Mouse (Mus musculus) CH12.LX (cell line): ENCODE data around the gene Tmprss6. TPM values are rescaled to one million over a fixed set of nuclear protein-coding genes. Genes with fewer than 3 reads are reported as not detected.

Source experiments
- DNase-seq: peaks from one replicate; pipeline ENCODE4 v3.0.0-alpha.2; 2013; ENCODE audit errors: extremely low read depth
- H3K27ac ChIP-seq: 2 replicates; pipeline ENCODE4 v1.5.1; 2012; ENCODE audit warnings: low read depth, mild to moderate bottlenecking, control low read depth, moderate library complexity; ENCODE audit not compliant: insufficient read depth
- H3K27me3 ChIP-seq: replicated peaks from 2 replicates; pipeline ENCODE3; 2012; ENCODE audit warnings: inconsistent platforms
- H3K36me3 ChIP-seq, 2 experiments: replicated peaks in 1 of 2; 2 replicates each; pipeline versions ENCODE3 to v1.6.1; 2012; ENCODE audit warnings: inconsistent platforms in 1 of 2, low read length in 1 of 2, mild to moderate bottlenecking in 1 of 2, mixed read lengths in 1 of 2, moderate library complexity in 1 of 2; ENCODE audit not compliant: control insufficient read depth in 1 of 2, insufficient read depth in 1 of 2
- H3K4me1 ChIP-seq, 2 experiments: 2 replicates each; pipeline ENCODE4 v1.6.1; 2012; ENCODE audit warnings: inconsistent platforms in 1 of 2, moderate library complexity in 1 of 2; ENCODE audit not compliant: insufficient read depth in 2 of 2, control insufficient read depth in 1 of 2
- H3K4me2 ChIP-seq: 2 replicates; pipeline ENCODE4 v1.6.1; 2012; ENCODE audit warnings: low read depth, mild to moderate bottlenecking, control low read depth; ENCODE audit not compliant: poor library complexity, insufficient read depth, severe bottlenecking
- H3K4me3 ChIP-seq, 3 experiments: fragments of 150-350 bp in 1 of 3; sonication (generic) in 1 of 3; replicated peaks in 1 of 3; 2 replicates each; pipeline versions ENCODE3 to v1.5.1; 2011 to 2012; ENCODE audit warnings: low read depth in 2 of 3, low read length in 2 of 3, mild to moderate bottlenecking in 2 of 3, moderate library complexity in 2 of 3, control low read depth in 1 of 3, improper control_type of control experiment in 1 of 3, inconsistent platforms in 1 of 3, mixed read lengths in 1 of 3; ENCODE audit not compliant: poor library complexity in 1 of 3
- H3K79me2 ChIP-seq: replicated peaks from 2 replicates; pipeline ENCODE4 v1.6.1; 2012; ENCODE audit warnings: mild to moderate bottlenecking, moderate library complexity; ENCODE audit not compliant: control insufficient read depth, poor library complexity, insufficient read depth, severe bottlenecking; ENCODE audit errors: extremely low read depth
- H3K9ac ChIP-seq: 2 replicates; pipeline ENCODE4 v1.6.1; 2012; ENCODE audit warnings: low read depth, mild to moderate bottlenecking, control low read depth, moderate library complexity; ENCODE audit not compliant: insufficient read depth
- H3K9me3 ChIP-seq: replicated peaks from 2 replicates; pipeline ENCODE3; 2012; ENCODE audit warnings: low read length, inconsistent platforms, mixed read lengths
- CHD1 ChIP-seq: IDR thresholded peaks from 2 replicates; pipeline ENCODE4 v1.6.1; 2012; ENCODE audit warnings: low read depth, low read length, improper control_type of control experiment, inconsistent platforms
- CHD2 ChIP-seq: IDR thresholded peaks from 2 replicates; pipeline ENCODE4 v1.6.1; 2011; ENCODE audit warnings: low read length, improper control_type of control experiment
- CTCF ChIP-seq, 2 experiments: IDR thresholded peaks in 1 of 2; conservative IDR thresholded peaks in 1 of 2; 2 replicates each; pipeline ENCODE4 v1.5.1; 2011 to 2012; ENCODE audit warnings: low read depth in 2 of 2, low read length in 2 of 2, improper control_type of control experiment in 1 of 2, inconsistent platforms in 1 of 2, mild to moderate bottlenecking in 1 of 2, moderate library complexity in 1 of 2
- E2F4 ChIP-seq: IDR thresholded peaks from 2 replicates; pipeline ENCODE4 v1.6.1; 2011; ENCODE audit warnings: low read depth, low read length, improper control_type of control experiment; ENCODE audit not compliant: insufficient replicate concordance
- EP300 ChIP-seq: IDR thresholded peaks from 2 replicates; pipeline ENCODE4 v1.6.1; 2011; ENCODE audit warnings: low read length, improper control_type of control experiment
- HCFC1 ChIP-seq: IDR thresholded peaks from 2 replicates; pipeline ENCODE4 v1.6.1; 2012; ENCODE audit warnings: low read depth, mild to moderate bottlenecking, inconsistent platforms, low read length, improper control_type of control experiment
- JUN ChIP-seq: IDR thresholded peaks from 2 replicates; pipeline ENCODE4 v1.6.1; 2011; ENCODE audit warnings: low read depth, mild to moderate bottlenecking, low read length, improper control_type of control experiment, moderate library complexity; ENCODE audit not compliant: insufficient read depth
- MAFK ChIP-seq: IDR thresholded peaks from 2 replicates; pipeline ENCODE4 v1.6.1; 2011; ENCODE audit warnings: low read length, improper control_type of control experiment; ENCODE audit not compliant: insufficient replicate concordance
- MAX ChIP-seq: IDR thresholded peaks from 2 replicates; pipeline ENCODE4 v1.6.1; 2011; ENCODE audit warnings: low read length, improper control_type of control experiment
- MEF2A ChIP-seq: IDR thresholded peaks from 2 replicates; pipeline ENCODE4 v1.6.1; 2014; ENCODE audit warnings: low read depth, mild to moderate bottlenecking, inconsistent platforms, low read length, improper control_type of control experiment, borderline replicate concordance
- MYC ChIP-seq: IDR thresholded peaks from 2 replicates; pipeline ENCODE4 v1.6.1; 2011; ENCODE audit warnings: low read depth, mild to moderate bottlenecking, improper control_type of control experiment, low read length
- NRF1 ChIP-seq: IDR thresholded peaks from 2 replicates; pipeline ENCODE4 v1.6.1; 2014; ENCODE audit warnings: low read depth, mild to moderate bottlenecking, inconsistent platforms, low read length, improper control_type of control experiment, moderate library complexity
- POLR2A ChIP-seq: IDR thresholded peaks from 2 replicates; pipeline ENCODE4 v1.6.1; 2011; ENCODE audit warnings: low read depth, mild to moderate bottlenecking, improper control_type of control experiment, low read length
- RAD21 ChIP-seq: IDR thresholded peaks from 2 replicates; pipeline ENCODE4 v1.6.1; 2011; ENCODE audit warnings: low read depth, mild to moderate bottlenecking, low read length, improper control_type of control experiment, moderate library complexity
- SMC3 ChIP-seq: IDR thresholded peaks from 2 replicates; pipeline ENCODE4 v1.6.1; 2011; ENCODE audit warnings: low read depth, low read length, improper control_type of control experiment
- TCF12 ChIP-seq: IDR thresholded peaks from 2 replicates; pipeline ENCODE4 v1.6.1; 2014; ENCODE audit warnings: low read depth, mild to moderate bottlenecking, inconsistent platforms, low read length, improper control_type of control experiment
- UBTF ChIP-seq: IDR thresholded peaks from 2 replicates; pipeline ENCODE4 v1.6.1; 2012; ENCODE audit warnings: low read depth, mild to moderate bottlenecking, inconsistent platforms, low read length, improper control_type of control experiment, moderate library complexity
- USF1 ChIP-seq: IDR thresholded peaks from 2 replicates; pipeline ENCODE4 v1.6.1; 2014; ENCODE audit warnings: low read depth, mild to moderate bottlenecking, inconsistent platforms, low read length, improper control_type of control experiment
- ZC3H11A ChIP-seq: IDR thresholded peaks from 2 replicates; pipeline ENCODE4 v1.6.1; 2012; ENCODE audit warnings: low read depth, mild to moderate bottlenecking, inconsistent platforms, low read length, improper control_type of control experiment
- ZKSCAN1 ChIP-seq: IDR thresholded peaks from 2 replicates; pipeline ENCODE4 v1.6.1; 2012; ENCODE audit warnings: low read depth, inconsistent platforms, low read length, improper control_type of control experiment, borderline replicate concordance
- ZMIZ1 ChIP-seq: IDR thresholded peaks from 2 replicates; pipeline ENCODE4 v1.6.1; 2012; ENCODE audit warnings: low read depth, mild to moderate bottlenecking, inconsistent platforms, low read length, improper control_type of control experiment
- ZNF384 ChIP-seq: IDR thresholded peaks from 2 replicates; pipeline ENCODE4 v1.6.1; 2012; ENCODE audit warnings: low read depth, low read length, improper control_type of control experiment, inconsistent platforms
- dilution Hi-C: fragments of 300-500 bp; cut with MboI; formaldehyde crosslinking; loops from 2 replicates; pipeline ENCODE4 v1.14.3; 2020; ENCODE audit warnings: low sequenced_read_pairs; ENCODE audit not compliant: extremely low pct_unique_long_range_greater_than_20kb, extremely low pct_ligation_motif_present
- in situ Hi-C: fragments of 300-500 bp; cut with MboI; formaldehyde crosslinking; loops from 3 replicates; pipeline ENCODE4 v1.14.3; 2019; ENCODE audit warnings: low sequenced_read_pairs, low pct_ligation_motif_present, low pct_unique_long_range_greater_than_20kb, mixed read lengths
- polyA plus RNA-seq: library from polyadenylated mRNA; unstranded; fragments of >175 nt; gene quantifications from 2 replicates; pipeline ENCODE4 v1.2.1, GENCODE M21; 2012; ENCODE audit warnings: low read depth; ENCODE audit not compliant: insufficient read length
- total RNA-seq, 2 experiments: library from RNA; depleted of rRNA; stranded (reverse); fragments of 300-350 nt in 1 of 2; fragments of >200 nt in 1 of 2; gene quantifications; 2 replicates each; pipeline ENCODE4 v1.2.3; 2012 to 2014

Tmprss6 gene
- total and polyA plus RNA-seq, 3 experiments, result 0.24 to 0.54 (median 0.34) TPM

- H3K79me2 ChIP-seq, result no peaks in the 10 kb centered on the region
- H3K4me1 ChIP-seq, result peaks cover 17 to 38% of the 10 kb centered on the region in 2 experiments
- no peaks in the 10 kb centered on the region for H3K36me3 ChIP-seq
- H3K4me2 ChIP-seq, result no peak overlapping the region
- TF ChIP-seq TCF12, result no peak
- TF ChIP-seq ZKSCAN1, result no peak
- TF ChIP-seq ZMIZ1, result no peak
- no peak for TF ChIP-seq MEF2A
- TF ChIP-seq, all 38 proteins: peak for 0
- Histone ChIP-seq H3K9me3 (no peaks in the 10 kb centered on the region), H3K27ac (no peak overlapping the region), H3K9ac (no peak overlapping the region), H3K27me3 (peaks cover 3% of the 10 kb centered on the region), H3K4me3 (no peak overlapping the region)
- dilution Hi-C loops, result no loop called here
- DNase-seq, result no peak
- in situ Hi-C loops, result no loop called here
Observed at GRCm38 (mm10) chr15:78467570-78467969, 864 bp downstream of the Tmprss6 start.

DNA sequence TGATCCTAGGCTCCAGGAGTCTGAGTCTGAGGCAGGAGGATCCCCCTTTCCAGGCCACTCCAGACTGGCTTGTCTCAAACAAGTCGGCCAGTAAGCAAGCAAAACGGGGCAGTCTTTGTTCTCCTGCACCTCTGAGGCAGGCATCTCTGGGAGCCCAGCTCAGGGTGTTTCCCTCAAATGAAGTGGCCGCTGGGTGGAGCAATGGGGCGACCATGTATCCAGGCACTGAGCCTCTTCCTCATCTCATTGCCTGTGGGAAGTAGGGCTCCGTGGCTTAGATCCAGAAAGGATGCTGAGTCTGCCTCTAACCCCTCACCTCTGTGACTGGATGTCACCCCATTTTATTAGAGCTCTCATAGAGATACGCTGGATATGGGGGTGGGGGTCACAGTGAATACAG is 1.6 kb downstream of the Tmprss6 start:
- Histone ChIP-seq H3K4me2 (no peak overlapping the region), H3K27ac (no peak overlapping the region), H3K27me3 (peaks cover 5% of the 10 kb centered on the region), H3K4me1 (peaks cover 15 to 31% of the 10 kb centered on the region in 2 experiments), H3K79me2 (no peaks in the 10 kb centered on the region), H3K4me3 (no peak overlapping the region)
- in situ Hi-C loops (no loop called here), dilution Hi-C loops (no loop called here)
- no peak for TF ChIP-seq CHD2
- TF ChIP-seq ZC3H11A, result no peak
- TF ChIP-seq EP300, result no peak
- no peak for TF ChIP-seq POLR2A
- no peak for TF ChIP-seq JUN
- no peak for TF ChIP-seq MYC
- TF ChIP-seq MAX, result no peak
- TF ChIP-seq MAFK, result no peak
- no peak for TF ChIP-seq CHD1
- TF ChIP-seq E2F4, result no peak
- TF ChIP-seq NRF1, result no peak
- peak in 1 of 2 experiments; percentile 37; a peak in 2 of 4 replicates for TF ChIP-seq CTCF (conservative IDR thresholded peaks at IDR 0.05 in 1 of 2, IDR thresholded peaks at IDR 0.05 in 1 of 2; ENCODE audit: low read depth in 2 of 2, low read length in 2 of 2)
- no peak for TF ChIP-seq HCFC1
- TF ChIP-seq ZMIZ1, result no peak
- no peak for TF ChIP-seq ZNF384
- TF ChIP-seq USF1, result no peak
- no peak for TF ChIP-seq UBTF
- peak; percentile 47 for TF ChIP-seq SMC3
- TF ChIP-seq RAD21, result peak; percentile 17
- TF ChIP-seq, all 38 proteins: peak for 3
- Histone ChIP-seq H3K9me3 (no peaks in the 10 kb centered on the region), H3K36me3 (no peaks in the 10 kb centered on the region), H3K9ac (no peak overlapping the region)
- no peak for DNase-seq
